Mouse (Mus musculus) small intestine, adult 2 months (tissue): ENCODE results near the gene Alkbh6.

Experiments used
- CTCF ChIP-seq: fragments of 200-500 bp; IDR thresholded peaks from 2 replicates; pipeline ENCODE4 v1.5.1; 2012; ENCODE audit warnings: low read depth, mild to moderate bottlenecking, control low read depth, inconsistent platforms, low read length, moderate library complexity, mixed read lengths; ENCODE audit not compliant: insufficient replicate concordance, insufficient read length; ENCODE audit errors: extremely low read depth
- POLR2A ChIP-seq: fragments of 200-500 bp; IDR thresholded peaks from 2 replicates; pipeline ENCODE4 v1.6.1; 2012; ENCODE audit warnings: low read depth, mild to moderate bottlenecking, control low read depth, inconsistent platforms, low read length, moderate library complexity

GRCm38 (mm10) chr7:30359276-30359865, 50.9 kb downstream of the Alkbh6 start:
- TF ChIP-seq CTCF (no peak), POLR2A (no peak)
